Mouse (Mus musculus): ENCODE data around the gene Dpagt1. TPM values are rescaled to one million over a fixed set of nuclear protein-coding genes. Genes with fewer than 3 reads are reported as not detected.

Dpagt1 gene
- polyA plus RNA-seq, 1 experiment from 2014 or later, result 37.2 TPM

Small RNAs within 50 kb of the gene (microRNA-seq; reads per million reads assigned to microRNA genes)
- not detected for gene Gm44335 (ENCODE audit: borderline number of aligned reads)

Other genes starting within 250 kb of the Dpagt1 start
- gene Mfrp, start 224.3 kb upstream of the Dpagt1 start, polyA plus RNA-seq (2015; fragmentation: Nextera tagmentation; extraction: Ambion mirVana), result 0.08 and 0.20 TPM in 2 replicates
- gene C1qtnf5, start 218.8 kb upstream of the Dpagt1 start, polyA plus RNA-seq (2015; fragmentation: Nextera tagmentation; extraction: Ambion mirVana), result 5.3 and 6.0 TPM in 2 replicates
- gene Gm49380, start 212.5 kb upstream of the Dpagt1 start, polyA plus RNA-seq (2015; fragmentation: Nextera tagmentation; extraction: Ambion mirVana), result 0.27 and 0.46 TPM in 2 replicates
- 68.0 and 69.8 TPM in 2 replicates for gene Rnf26, start 212.5 kb upstream of the Dpagt1 start, polyA plus RNA-seq (2015; fragmentation: Nextera tagmentation; extraction: Ambion mirVana)
- 38.7 and 42.1 TPM in 2 replicates for gene Mcam, start 191.6 kb upstream of the Dpagt1 start, polyA plus RNA-seq (2015; fragmentation: Nextera tagmentation; extraction: Ambion mirVana)
- 16.1 and 17.7 TPM in 2 replicates for gene Cbl, start 92.0 kb upstream of the Dpagt1 start, polyA plus RNA-seq (2015; fragmentation: Nextera tagmentation; extraction: Ambion mirVana)
- gene Ccdc153, start 85.3 kb upstream of the Dpagt1 start, polyA plus RNA-seq (2015; fragmentation: Nextera tagmentation; extraction: Ambion mirVana), result 15.9 and 23.5 TPM in 2 replicates
- gene Pdzd3, start 74.5 kb upstream of the Dpagt1 start, polyA plus RNA-seq (2015; fragmentation: Nextera tagmentation; extraction: Ambion mirVana), result 0.14 and 0.19 TPM in 2 replicates
- gene Nlrx1, start 57.4 kb upstream of the Dpagt1 start, polyA plus RNA-seq (2015; fragmentation: Nextera tagmentation; extraction: Ambion mirVana), result 13.4 and 14.6 TPM in 2 replicates
- gene Abcg4, start 37.4 kb upstream of the Dpagt1 start, polyA plus RNA-seq (2015; fragmentation: Nextera tagmentation; extraction: Ambion mirVana), result 5.1 and 5.5 TPM in 2 replicates
- gene Hinfp, start 20.3 kb upstream of the Dpagt1 start, polyA plus RNA-seq (2015; fragmentation: Nextera tagmentation; extraction: Ambion mirVana), result 23.0 and 26.6 TPM in 2 replicates
- 9.1 and 10.3 TPM in 2 replicates for gene C2cd2l, start 5.7 kb upstream of the Dpagt1 start, polyA plus RNA-seq (2015; fragmentation: Nextera tagmentation; extraction: Ambion mirVana)
- 288 and 326 TPM in 2 replicates for gene H2afx, start 8.7 kb downstream of the Dpagt1 start, polyA plus RNA-seq (2015; fragmentation: Nextera tagmentation; extraction: Ambion mirVana)
- gene Hmbs, start 18.2 kb downstream of the Dpagt1 start, polyA plus RNA-seq (2015; fragmentation: Nextera tagmentation; extraction: Ambion mirVana), result 93.0 and 99.4 TPM in 2 replicates
- gene Vps11, start 35.7 kb downstream of the Dpagt1 start, polyA plus RNA-seq (2015; fragmentation: Nextera tagmentation; extraction: Ambion mirVana), result 25.0 and 30.3 TPM in 2 replicates
- gene Hyou1, start 53.5 kb downstream of the Dpagt1 start, polyA plus RNA-seq (2015; fragmentation: Nextera tagmentation; extraction: Ambion mirVana), result 31.0 and 31.1 TPM in 2 replicates
- 17.3 and 19.8 TPM in 2 replicates for gene Slc37a4, start 70.8 kb downstream of the Dpagt1 start, polyA plus RNA-seq (2015; fragmentation: Nextera tagmentation; extraction: Ambion mirVana)
- gene Rps25, start 81.1 kb downstream of the Dpagt1 start, polyA plus RNA-seq (2015; fragmentation: Nextera tagmentation; extraction: Ambion mirVana), result 1,806 and 1,877 TPM in 2 replicates
- 137 and 138 TPM in 2 replicates for gene Trappc4, start 81.6 kb downstream of the Dpagt1 start, polyA plus RNA-seq (2015; fragmentation: Nextera tagmentation; extraction: Ambion mirVana)
- 28.1 and 30.5 TPM in 2 replicates for gene Ccdc84, start 92.5 kb downstream of the Dpagt1 start, polyA plus RNA-seq (2015; fragmentation: Nextera tagmentation; extraction: Ambion mirVana)
- gene Foxr1, start 115.1 kb downstream of the Dpagt1 start, polyA plus RNA-seq (2015; fragmentation: Nextera tagmentation; extraction: Ambion mirVana), result not detected in 2 replicates
- 2.1 and 3.3 TPM in 2 replicates for gene Upk2, start 129.0 kb downstream of the Dpagt1 start, polyA plus RNA-seq (2015; fragmentation: Nextera tagmentation; extraction: Ambion mirVana)
- 21.2 and 21.8 TPM in 2 replicates for gene Bcl9l, start 156.8 kb downstream of the Dpagt1 start, polyA plus RNA-seq (2015; fragmentation: Nextera tagmentation; extraction: Ambion mirVana)
- 0.29 and 0.49 TPM in 2 replicates for gene Cxcr5, start 235.9 kb downstream of the Dpagt1 start, polyA plus RNA-seq (2015; fragmentation: Nextera tagmentation; extraction: Ambion mirVana)

Data from embryonic facial prominence, embryonic 15.5 days (tissue).